Mouse (Mus musculus) testis, adult 2 months (tissue): ENCODE measurements around the gene Syne1.

ENCODE experiments used
- CTCF ChIP-seq: fragments of 200-500 bp; IDR thresholded peaks from 2 replicates; pipeline ENCODE4 v1.5.1; 2012; ENCODE audit warnings: low read depth, mild to moderate bottlenecking, inconsistent platforms, low read length, moderate library complexity; ENCODE audit not compliant: control insufficient read depth, insufficient read depth, insufficient replicate concordance
- POLR2A ChIP-seq: fragments of 200-500 bp; IDR thresholded peaks from 2 replicates; pipeline ENCODE4 v1.6.1; 2012; ENCODE audit warnings: low read depth, mild to moderate bottlenecking, inconsistent platforms, low read length, moderate library complexity; ENCODE audit not compliant: control insufficient read depth

DNA sequence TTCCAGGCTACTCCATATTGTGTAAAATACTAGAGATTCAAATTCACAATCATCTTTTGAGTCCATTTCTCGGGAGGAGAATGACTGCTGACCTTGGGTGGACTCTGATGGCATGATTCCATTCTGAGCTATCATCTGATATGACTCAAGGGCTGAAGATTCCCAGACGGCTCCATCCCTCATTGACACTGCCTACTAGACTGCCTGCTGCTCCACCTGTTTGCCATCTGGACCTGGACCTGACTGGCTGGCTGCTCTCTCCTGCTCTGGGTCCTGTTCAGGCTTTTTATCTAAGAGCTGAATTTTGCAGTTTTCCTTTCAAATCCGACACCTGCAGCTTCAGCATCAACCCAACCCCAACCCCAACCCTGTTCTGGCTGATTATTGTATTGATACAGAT is 46.5 kb downstream of the Syne1 start:
- TF ChIP-seq CTCF (no peak), POLR2A (no peak)
